Mouse (Mus musculus) olfactory bulb, adult 2 months (tissue): ENCODE results near the gene Pcsk2. TPM values are rescaled to one million over a fixed set of nuclear protein-coding genes. Genes with fewer than 3 reads are reported as not detected.

Experiments
- H3K27ac ChIP-seq: fragments of 200-500 bp; 2 replicates; pipeline ENCODE4 v1.5.1; 2012; ENCODE audit warnings: low read depth, low read length; ENCODE audit not compliant: insufficient read depth
- H3K4me1 ChIP-seq: fragments of 200-500 bp; 2 replicates; pipeline ENCODE4 v1.6.1; 2012; ENCODE audit warnings: low read length; ENCODE audit not compliant: control insufficient read depth, insufficient read depth
- H3K4me3 ChIP-seq: fragments of 200-500 bp; 2 replicates; pipeline ENCODE4 v1.5.1; 2012; ENCODE audit warnings: mild to moderate bottlenecking, low read depth, low read length, moderate library complexity; ENCODE audit not compliant: insufficient read depth
- CTCF ChIP-seq: fragments of 200-500 bp; IDR thresholded peaks from 2 replicates; pipeline ENCODE4 v1.5.1; 2012; ENCODE audit warnings: low read depth, mild to moderate bottlenecking, low read length, moderate library complexity; ENCODE audit not compliant: insufficient read depth
- POLR2A ChIP-seq: fragments of 200-500 bp; IDR thresholded peaks from 2 replicates; pipeline ENCODE4 v1.6.1; 2012; ENCODE audit warnings: mild to moderate bottlenecking, low read depth, low read length, moderate library complexity; ENCODE audit not compliant: insufficient read depth
- WGBS: fragments of 180-500 bp; shearing (Covaris S2); methylation state at CpG from one replicate; pipeline ENCODE4 v1.1.7; 2018; 5-methylcytosine and 5-hydroxymethylcytosine counted together
- polyA plus RNA-seq: library from polyadenylated mRNA; stranded (reverse); fragments of >200 nt; gene quantifications from 2 replicates; pipeline ENCODE4 v1.2.4, GENCODE M21; 2012; ENCODE audit warnings: low replicate concordance; ENCODE audit not compliant: missing spikeins, insufficient read depth, insufficient read length

Pcsk2 gene
- 97.0 TPM in 1 of 2 replicates, not detected in the other for polyA plus RNA-seq

DNA sequence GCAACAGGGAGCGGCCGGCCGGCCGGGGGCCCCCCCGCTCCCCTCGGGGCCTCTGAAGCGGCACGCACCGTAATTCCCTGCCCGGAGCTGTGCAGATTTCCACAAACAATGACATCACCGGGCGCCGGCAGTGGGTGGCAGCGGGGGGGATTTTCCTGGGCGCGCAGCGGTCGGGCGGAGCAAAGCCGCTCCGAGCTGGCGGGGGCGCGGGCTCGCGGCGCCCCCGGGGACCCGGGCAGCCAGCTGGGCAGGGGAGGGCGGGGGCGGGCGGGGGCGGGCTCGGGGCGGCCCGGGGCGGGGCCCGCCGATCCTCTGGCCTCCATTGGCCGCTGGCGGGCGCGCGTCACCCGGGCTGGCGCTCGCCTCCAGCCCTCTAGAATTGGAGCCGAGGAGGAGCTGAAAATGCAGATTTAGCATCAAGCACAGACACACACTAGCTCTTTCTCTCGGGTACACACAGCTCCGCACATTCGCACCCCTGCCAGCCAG, at the start of gene Pcsk2:
TSS of gene Pcsk2 (plus strand) at position 399 of the 489 bp plus-strand sequence.
- TF ChIP-seq POLR2A, result peak; percentile 78
- no peak for TF ChIP-seq CTCF
- Histone ChIP-seq H3K27ac (peak within 1 kb of the TSS; percentile 77), H3K4me1 (0 out of 2 replicates have a peak, but pooled peaks cover 5% of the 10 kb centered on the region), H3K4me3 (peak within 1 kb of the TSS; percentile 66)
- 1% methylated on average over 45 of the region's 51 CpGs for WGBS

DNA sequence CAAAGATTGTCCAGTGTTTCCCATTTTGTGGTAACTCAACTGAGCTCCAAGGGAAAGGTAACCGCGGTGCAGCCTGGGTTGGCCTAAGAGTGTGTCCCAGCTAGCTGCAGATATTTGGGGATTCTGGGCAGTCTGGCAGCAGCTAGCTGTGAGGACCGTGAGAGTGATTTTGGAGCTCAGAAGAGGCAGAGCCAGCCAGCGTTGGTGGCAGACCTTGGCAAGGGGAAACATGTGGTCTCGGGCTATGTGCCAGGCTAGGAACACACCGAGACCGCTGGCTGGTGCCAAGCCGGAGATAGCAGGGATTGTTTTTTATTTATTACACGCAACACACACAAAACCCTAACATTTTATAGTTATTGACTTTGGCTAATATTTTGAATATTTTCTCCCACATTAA, 45.1 kb upstream of the Pcsk2 start:
- 59% methylated on average over 9 of the region's 9 CpGs for WGBS
- no peaks in the 10 kb centered on the region for H3K4me1 ChIP-seq
- no peak overlapping the region for H3K27ac ChIP-seq
- TF ChIP-seq POLR2A, result no peak
- TF ChIP-seq CTCF, result no peak
- H3K4me3 ChIP-seq, result no peak overlapping the region

DNA sequence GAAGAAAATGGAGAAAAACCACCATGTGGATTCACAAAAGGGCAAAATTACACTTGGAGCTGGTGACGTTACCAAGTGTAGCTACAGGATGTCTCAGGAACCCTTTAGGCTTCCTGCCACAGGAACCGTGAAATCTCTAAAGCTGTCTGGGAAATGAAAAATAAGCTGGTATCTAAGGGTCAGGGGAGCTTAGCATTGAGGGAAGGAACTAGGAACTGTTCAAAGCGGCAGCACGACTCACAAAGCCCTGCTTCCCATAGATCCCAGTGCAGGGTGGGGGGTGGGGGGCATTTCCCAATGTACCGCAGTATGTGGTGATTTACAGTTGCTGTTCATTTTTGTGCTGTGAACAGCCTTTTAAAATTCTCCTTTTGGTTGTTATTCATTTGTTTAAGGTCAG, 44.2 kb upstream of the Pcsk2 start:
- H3K4me1 ChIP-seq, result no peaks in the 10 kb centered on the region
- WGBS, result 69% methylated on average over 5 of the region's 5 CpGs
- H3K27ac ChIP-seq, result no peak overlapping the region
- TF ChIP-seq CTCF, result no peak
- H3K4me3 ChIP-seq, result no peak overlapping the region

DNA sequence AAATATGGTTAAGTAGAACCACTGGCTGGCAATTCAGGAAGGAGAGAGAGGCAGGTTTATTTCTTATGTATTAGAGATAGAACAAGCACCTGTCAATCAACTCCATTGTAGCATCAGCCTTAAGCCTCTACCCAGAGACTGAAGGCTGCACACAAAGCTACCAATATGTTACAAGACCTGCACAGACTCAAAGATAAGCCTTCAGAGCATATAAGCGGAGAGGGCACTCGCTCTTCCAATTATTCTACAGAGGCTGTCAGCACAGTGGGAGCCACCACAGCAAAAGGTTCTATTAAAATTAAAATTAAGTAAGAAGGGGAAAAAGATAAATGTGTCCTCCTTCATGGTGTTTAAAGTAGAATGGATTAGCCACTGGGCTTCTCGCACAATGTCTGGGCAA, 43.8 kb upstream of the Pcsk2 start:
- H3K4me3 ChIP-seq, result no peak overlapping the region

DNA sequence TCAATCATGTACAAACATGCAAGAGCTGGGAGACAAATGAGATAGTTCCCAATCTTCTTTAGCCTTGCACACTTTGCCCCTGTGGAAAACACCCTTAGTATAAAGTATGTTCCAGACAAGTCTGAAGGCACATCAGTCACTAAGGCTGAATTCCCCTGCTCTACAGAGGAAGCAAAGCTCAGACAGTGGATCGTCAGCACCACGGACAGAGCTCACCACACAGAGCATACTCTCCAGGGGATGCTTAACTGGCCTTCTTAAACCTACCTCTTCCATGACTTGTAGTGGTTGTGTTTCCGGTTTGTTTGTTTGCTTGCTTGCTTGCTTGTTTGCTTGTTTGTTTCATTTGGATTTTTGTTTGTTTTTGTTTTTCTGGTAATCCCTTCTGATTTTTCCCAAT, 9.5 kb upstream of the Pcsk2 start:
- H3K27ac ChIP-seq, result no peak overlapping the region
- no peak overlapping the region for H3K4me3 ChIP-seq
- TF ChIP-seq CTCF (no peak), POLR2A (no peak)
- no peaks in the 10 kb centered on the region for H3K4me1 ChIP-seq
- 55% methylated on average over 3 of the region's 3 CpGs for WGBS

More for the DNA sequence above, 43.8 kb upstream of the Pcsk2 start:
- Histone ChIP-seq H3K4me1 (no peaks in the 10 kb centered on the region), H3K27ac (no peak overlapping the region)
- WGBS, result 95% methylated on average over 3 of the region's 3 CpGs
- no peak for TF ChIP-seq POLR2A
- TF ChIP-seq CTCF, result no peak

DNA sequence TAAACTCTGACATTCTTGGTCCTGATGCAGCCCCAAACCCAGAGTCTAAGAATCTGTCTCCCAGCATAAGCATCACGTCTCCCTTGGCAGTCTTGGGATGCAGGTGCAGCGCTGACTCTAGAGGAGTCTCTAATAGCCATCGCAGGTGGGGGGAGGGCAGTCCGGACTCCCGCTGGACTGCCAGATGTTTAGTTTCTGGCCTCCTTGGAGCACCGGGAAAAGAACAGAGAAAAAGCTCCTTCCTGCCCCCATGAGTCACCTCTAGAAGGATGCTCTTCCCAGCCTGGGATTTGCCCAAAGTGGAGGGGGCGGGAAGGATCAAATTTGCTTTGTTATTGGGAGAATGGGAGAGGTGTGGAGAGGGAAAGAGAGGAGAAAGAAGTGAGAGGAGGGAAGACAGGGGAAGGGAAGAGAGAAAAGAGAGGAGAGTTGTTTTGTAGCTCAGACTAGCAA, 631 bp upstream of the Pcsk2 start:
- TF ChIP-seq POLR2A (no peak), CTCF (no peak)
- H3K4me1 ChIP-seq, result 0 out of 2 replicates have a peak, but pooled peaks cover 5% of the 10 kb centered on the region
- H3K27ac ChIP-seq, result peak overlapping the region; percentile 52
- peak overlapping the region; percentile 52 for H3K4me3 ChIP-seq
- 0% methylated on average over 7 of the region's 7 CpGs for WGBS

DNA sequence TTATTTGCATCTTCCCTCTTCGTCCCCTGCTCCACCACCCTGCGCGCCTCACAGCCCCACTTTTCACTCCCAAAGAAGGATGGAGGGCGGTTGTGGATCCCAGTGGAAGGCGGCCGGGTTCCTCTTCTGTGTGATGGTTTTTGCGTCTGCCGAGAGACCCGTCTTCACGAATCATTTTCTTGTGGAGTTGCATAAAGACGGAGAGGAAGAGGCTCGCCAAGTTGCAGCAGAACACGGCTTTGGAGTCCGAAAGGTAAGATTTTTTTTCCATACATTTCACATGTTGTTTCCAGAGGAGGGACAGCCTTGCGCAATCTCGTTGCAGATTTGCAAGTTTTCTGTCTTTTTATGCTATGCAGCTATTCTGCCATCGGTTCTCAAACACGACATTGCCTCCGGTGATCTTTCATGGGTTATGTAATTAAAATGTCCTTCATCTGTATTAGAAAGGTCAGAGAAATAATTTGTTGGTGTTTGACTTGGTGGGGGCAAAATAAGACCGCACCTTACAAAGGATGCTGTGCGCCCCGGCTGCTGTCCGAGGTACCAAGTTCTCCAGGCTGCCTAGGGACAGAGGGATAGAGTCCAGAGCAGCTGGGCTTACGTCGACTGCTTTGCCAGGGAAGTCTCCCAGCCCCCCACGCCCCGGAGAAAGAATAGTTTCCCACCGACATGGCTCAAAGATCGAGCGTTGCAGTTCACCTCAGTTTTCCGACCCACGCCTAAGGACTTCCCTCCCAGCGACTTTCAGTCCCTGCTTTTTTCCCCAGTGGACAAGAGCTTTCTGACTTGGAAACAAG, 656 bp downstream of the Pcsk2 start:
- under 1% methylated on average over 33 of the region's 33 CpGs for WGBS
- H3K4me3 ChIP-seq, result peak overlapping the region; percentile 66
- peak overlapping the region; percentile 77 for H3K27ac ChIP-seq
- H3K4me1 ChIP-seq, result 0 out of 2 replicates have a peak, but pooled peaks cover 5% of the 10 kb centered on the region
- TF ChIP-seq POLR2A (no peak), CTCF (no peak)

DNA sequence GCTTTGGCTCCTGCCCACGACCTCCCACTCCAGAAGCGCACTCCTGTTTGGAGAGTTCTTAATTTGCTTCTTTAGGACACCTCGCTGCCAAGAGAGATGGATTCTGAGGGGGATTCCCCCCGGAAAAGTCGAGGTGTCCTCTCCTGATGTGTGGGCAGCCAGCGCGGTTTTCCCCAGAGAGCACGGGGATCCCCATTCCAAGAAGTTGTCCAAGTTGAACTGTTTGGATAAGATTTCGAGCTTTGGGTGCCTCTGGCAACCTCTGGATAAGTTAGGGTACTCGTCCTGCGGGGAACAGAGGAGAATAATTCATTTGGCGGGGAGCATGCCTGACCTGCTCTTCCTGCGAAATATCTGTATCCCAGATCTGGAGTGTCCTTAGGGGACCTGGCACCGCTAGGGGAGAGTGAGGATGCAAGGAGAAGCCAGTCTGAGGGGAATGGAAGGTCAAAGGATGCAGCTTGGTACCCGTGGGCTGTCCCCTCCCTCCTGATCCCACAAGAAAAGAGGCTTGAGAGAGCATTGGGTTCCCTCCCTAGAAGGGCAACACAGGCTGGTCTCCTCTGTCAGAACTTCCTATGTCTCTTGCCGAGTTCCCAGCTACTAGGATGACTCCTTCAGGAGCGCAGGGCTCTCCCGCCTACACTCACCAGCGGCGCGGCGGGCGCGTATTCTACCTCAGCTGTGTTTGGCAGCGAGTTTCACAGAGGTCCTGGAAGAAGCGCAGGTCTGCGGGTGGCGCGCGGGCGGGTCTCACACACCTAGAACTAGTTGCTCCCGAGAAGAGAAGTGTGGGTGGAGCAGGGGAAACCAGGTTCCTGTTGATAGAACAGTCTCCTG, 1.5 kb downstream of the Pcsk2 start:
- TF ChIP-seq POLR2A (no peak), CTCF (no peak)
- Histone ChIP-seq H3K27ac (0 out of 2 replicates have a peak overlapping the region, but pooled peaks have one; percentile 77), H3K4me1 (0 out of 2 replicates have a peak, but pooled peaks cover 5% of the 10 kb centered on the region), H3K4me3 (peak overlapping the region; percentile 66)
- under 1% methylated on average over 32 of the region's 32 CpGs for WGBS
